Mouse (Mus musculus) kidney, embryonic 14.5 days (tissue): ENCODE data around the gene Ezh1. TPM values are rescaled to one million over a fixed set of nuclear protein-coding genes. Genes with fewer than 3 reads are reported as not detected.

Experiments
- ATAC-seq: fragments of 200-750 bp; cut with Nextera tagmentation; 2 replicates; pipeline ENCODE4 v1.8.0; 2017; ENCODE audit warnings: moderate number of reproducible peaks, mild to moderate bottlenecking, moderate TSS enrichment, moderate library complexity; ENCODE audit not compliant: low FRiP score, low TSS enrichment
- H3K27ac ChIP-seq: fragments of 300-500 bp; sonication (generic); 2 replicates; pipeline ENCODE4 v1.5.1; 2014; ENCODE audit warnings: low read depth, mild to moderate bottlenecking, low read length, moderate library complexity, mixed read lengths
- H3K27me3 ChIP-seq: fragments of 300-500 bp; sonication (generic); 2 replicates; pipeline ENCODE4 v1.6.1; 2014; ENCODE audit warnings: mild to moderate bottlenecking, low read length; ENCODE audit not compliant: control insufficient read depth, insufficient read depth
- H3K36me3 ChIP-seq: fragments of 300-500 bp; sonication (generic); 2 replicates; pipeline ENCODE4 v1.6.1; 2014; ENCODE audit warnings: low read length, mixed read lengths; ENCODE audit not compliant: control insufficient read depth, insufficient read depth
- H3K4me1 ChIP-seq: fragments of 300-500 bp; sonication (generic); 2 replicates; pipeline ENCODE4 v1.6.1; 2014; ENCODE audit warnings: low read length, mixed read lengths; ENCODE audit not compliant: control insufficient read depth, insufficient read depth
- H3K4me2 ChIP-seq: fragments of 300-500 bp; sonication (generic); replicated peaks from 2 replicates; pipeline ENCODE4 v1.6.1; 2014; ENCODE audit warnings: low read depth, mild to moderate bottlenecking, low read length
- H3K4me3 ChIP-seq: fragments of 300-500 bp; sonication (generic); 2 replicates; pipeline ENCODE4 v1.5.1; 2014; ENCODE audit warnings: mild to moderate bottlenecking, low read length
- H3K9ac ChIP-seq: fragments of 300-500 bp; sonication (generic); 2 replicates; pipeline ENCODE4 v1.6.1; 2014; ENCODE audit warnings: low read depth, mild to moderate bottlenecking, low read length, moderate library complexity
- H3K9me3 ChIP-seq: fragments of 300-500 bp; sonication (generic); 2 replicates; pipeline ENCODE4 v1.6.1; 2016; ENCODE audit warnings: low read length; ENCODE audit not compliant: control insufficient read depth
- WGBS: fragments of 180-500 bp; shearing (Covaris S2); extraction: QIAGEN DNeasy Blood & Tissue Kit; methylation state at CpG from one replicate; pipeline ENCODE4 v1.1.7; 2014; 5-methylcytosine and 5-hydroxymethylcytosine counted together
- polyA plus RNA-seq: library from polyadenylated mRNA; unstranded; fragments of >200 nt; fragmentation: Nextera tagmentation; extraction: Ambion mirVana; gene quantifications from 2 replicates; pipeline ENCODE4 v1.2.1, GENCODE M21; 2014

Gene Ezh1
- polyA plus RNA-seq, 1 experiment from 2014 or later: 27.4 TPM

GRCm38 (mm10) chr11:101262272-101262967 lies 36.2 kb upstream of the Ezh1 start:
- Histone ChIP-seq H3K27me3 (peaks cover 9% of the 10 kb centered on the region; the same call in 1 of the 2 replicates), H3K36me3 (peaks cover 5% of the 10 kb centered on the region; the same call in 1 of the 2 replicates), H3K4me3 (peak overlapping the region; percentile 50), H3K4me2 (peak overlapping the region; percentile 75), H3K4me1 (peaks cover 47% of the 10 kb centered on the region), H3K27ac (no peak overlapping the region), H3K9ac (peak overlapping the region; percentile 46; the same call in 1 of the 2 replicates), H3K9me3 (no peaks in the 10 kb centered on the region)
- ATAC-seq: no peak
- 3% methylated on average over 24 of the region's 24 CpGs for WGBS

DNA sequence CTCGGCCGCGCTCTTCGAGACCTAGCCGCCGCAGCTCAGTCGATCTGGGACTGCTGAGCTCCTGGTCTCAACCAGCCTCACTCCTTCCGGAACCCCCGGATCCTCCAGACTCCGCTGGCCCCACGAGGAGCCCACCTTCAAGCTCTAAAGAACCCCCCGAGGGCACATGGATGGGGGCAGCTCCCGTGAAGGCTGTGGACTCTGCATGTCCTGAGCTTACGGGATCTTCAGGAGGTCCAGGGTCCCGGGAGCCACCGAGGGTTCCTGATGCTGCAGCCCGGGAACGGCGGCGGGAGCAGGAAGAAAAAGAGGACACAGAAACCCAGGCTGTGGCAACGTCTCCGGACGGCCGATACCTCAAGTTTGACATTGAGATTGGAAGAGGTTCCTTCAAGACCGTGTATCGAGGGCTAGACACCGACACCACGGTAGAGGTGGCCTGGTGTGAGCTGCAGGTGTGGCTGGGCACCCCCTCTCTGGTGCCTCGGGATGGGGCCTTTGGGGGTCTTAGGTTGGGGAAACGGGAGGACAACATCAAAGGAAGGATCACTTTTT lies 34.6 kb upstream of the Ezh1 start:
- Histone ChIP-seq H3K36me3 (peaks cover 12% of the 10 kb centered on the region; the same call in 1 of the 2 replicates), H3K9me3 (no peaks in the 10 kb centered on the region), H3K27ac (peak overlapping the region; percentile 96), H3K4me2 (peak overlapping the region; percentile 75), H3K4me3 (peak overlapping the region; percentile 50), H3K9ac (peak overlapping the region; percentile 61), H3K4me1 (peaks cover 47% of the 10 kb centered on the region), H3K27me3 (peaks cover 9% of the 10 kb centered on the region; the same call in 1 of the 2 replicates)
- WGBS: under 1% methylated on average over 30 of the region's 30 CpGs
- no peak for ATAC-seq

- H3K27me3 ChIP-seq: peaks cover 9% of the 10 kb centered on the region; the same call in 1 of the 2 replicates
- H3K9me3 ChIP-seq: no peaks in the 10 kb centered on the region
- H3K27ac ChIP-seq: peak within 1 kb of the TSS; percentile 96
- under 1% methylated on average over 36 of the region's 43 CpGs for WGBS
- peak within 1 kb of the TSS; percentile 61 for H3K9ac ChIP-seq
- peak within 1 kb of the TSS; percentile 75 for H3K4me2 ChIP-seq
- H3K36me3 ChIP-seq: peaks cover 13% of the 10 kb centered on the region; the same call in 1 of the 2 replicates
- peak within 1 kb of the TSS; percentile 50 for H3K4me3 ChIP-seq
- ATAC-seq: peak; percentile 85
- H3K4me1 ChIP-seq: peaks cover 47% of the 10 kb centered on the region
These were observed 33.9 kb upstream of the Ezh1 start, which contains the start of gene Wnk4 for GRCm38 (mm10) chr11:101259948-101260825. Wnk4 (plus strand) TSS chr11:101260567.

- peaks cover 40% of the 10 kb centered on the region for H3K4me1 ChIP-seq
- H3K36me3 ChIP-seq: peaks cover 13% of the 10 kb centered on the region; the same call in 1 of the 2 replicates
- H3K4me2 ChIP-seq: peak overlapping the region; percentile 75
- H3K9ac ChIP-seq: peak overlapping the region; percentile 61; the same call in 1 of the 2 replicates
- peak; percentile 70 for ATAC-seq
- H3K27me3 ChIP-seq: peaks cover 9% of the 10 kb centered on the region; the same call in 1 of the 2 replicates
- H3K4me3 ChIP-seq: peak overlapping the region; percentile 50
- H3K27ac ChIP-seq: peak overlapping the region; percentile 96
- no peaks in the 10 kb centered on the region for H3K9me3 ChIP-seq
- 4% methylated on average over 6 of the region's 6 CpGs for WGBS
These were observed 33.0 kb upstream of the Ezh1 start for GRCm38 (mm10) chr11:101259261-101259712.

GRCm38 (mm10) chr11:101255826-101256775 lies 29.8 kb upstream of the Ezh1 start:
- Histone ChIP-seq H3K27ac (no peak overlapping the region), H3K36me3 (peaks cover 13% of the 10 kb centered on the region; the same call in 1 of the 2 replicates), H3K27me3 (no peaks in the 10 kb centered on the region), H3K9ac (no peak overlapping the region), H3K9me3 (no peaks in the 10 kb centered on the region), H3K4me2 (no peak overlapping the region), H3K4me3 (no peak overlapping the region), H3K4me1 (peaks cover 33% of the 10 kb centered on the region)
- ATAC-seq: no peak
- 86% methylated on average over 13 of the region's 13 CpGs for WGBS

DNA sequence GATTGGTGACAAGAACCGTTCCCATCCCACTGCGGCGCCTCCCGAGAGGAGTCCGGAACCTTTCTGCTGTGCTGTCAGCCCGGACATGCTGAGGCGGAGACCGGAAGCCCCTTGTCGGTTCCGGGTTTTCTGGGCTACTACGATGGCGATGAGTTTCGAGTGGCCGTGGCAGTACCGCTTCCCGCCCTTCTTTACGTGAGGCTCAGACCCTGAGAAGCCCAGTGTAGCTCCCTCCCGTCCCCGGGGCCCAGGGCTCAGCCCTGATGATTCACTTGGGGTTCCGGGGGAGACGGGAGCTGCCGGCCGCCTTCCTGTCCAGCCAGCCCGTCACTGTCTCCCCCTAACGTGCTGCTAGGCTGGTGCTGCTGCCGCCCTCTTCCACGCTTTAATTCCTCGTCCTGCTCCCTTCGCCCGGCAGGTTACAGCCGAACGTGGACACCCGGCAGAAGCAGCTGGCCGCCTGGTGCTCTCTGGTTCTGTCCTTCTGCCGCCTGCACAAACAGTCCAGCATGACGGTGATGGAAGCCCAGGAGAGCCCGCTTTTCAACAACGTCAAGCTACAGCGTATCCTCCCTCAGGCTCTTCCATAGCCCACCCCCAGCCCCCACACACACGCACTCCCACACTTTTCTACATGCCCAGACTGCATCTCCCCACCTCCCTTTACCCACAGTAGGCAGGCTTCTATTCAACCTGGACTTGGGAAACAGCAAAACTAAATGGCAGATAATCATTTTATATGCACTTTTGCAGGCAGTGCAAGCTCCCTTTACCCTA lies 27.5 kb upstream of the Ezh1 start, which contains the start of gene Vps25:
Gene Vps25 (plus strand): TSS at position 95 of the 777 bp plus-strand sequence.
- ATAC-seq: peak; percentile 74
- H3K27me3 ChIP-seq: no peaks in the 10 kb centered on the region
- under 1% methylated on average over 40 of the region's 40 CpGs for WGBS

DNA sequence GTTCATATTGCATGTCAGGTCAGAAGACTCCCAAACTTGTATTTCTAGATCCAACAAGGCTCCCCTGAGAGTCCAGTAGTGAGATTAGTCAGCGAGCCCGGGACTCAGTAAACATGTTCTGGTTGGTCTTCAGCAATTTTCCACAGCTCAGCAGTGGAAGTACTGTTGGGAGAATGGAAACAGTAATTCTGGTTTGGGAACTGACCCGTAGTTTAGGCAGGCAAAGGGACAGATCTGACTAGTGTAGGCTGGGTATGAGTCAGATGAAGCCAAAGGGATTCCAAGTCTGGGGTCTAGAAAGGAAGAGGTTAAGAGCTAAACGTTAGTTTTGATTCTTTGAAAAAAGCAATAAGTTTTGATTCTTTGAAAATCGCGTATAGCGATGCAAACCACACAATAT lies 26.7 kb upstream of the Ezh1 start:
- WGBS: 10% methylated on average over 7 of the region's 7 CpGs
- Histone ChIP-seq H3K36me3 (peaks cover 9% of the 10 kb centered on the region; the same call in 1 of the 2 replicates), H3K9ac (peak overlapping the region; percentile 71), H3K27me3 (no peaks in the 10 kb centered on the region), H3K9me3 (no peaks in the 10 kb centered on the region), H3K4me3 (peak overlapping the region; percentile 60), H3K4me2 (peak overlapping the region; percentile 65), H3K4me1 (peaks cover 18% of the 10 kb centered on the region), H3K27ac (peak overlapping the region; percentile 81)
- no peak for ATAC-seq

More for the DNA sequence above, 27.5 kb upstream of the Ezh1 start, which contains the start of gene Vps25:
- no peaks in the 10 kb centered on the region for H3K9me3 ChIP-seq
- peak within 1 kb of the TSS; percentile 65 for H3K4me2 ChIP-seq
- peak within 1 kb of the TSS; percentile 71 for H3K9ac ChIP-seq
- peak within 1 kb of the TSS; percentile 81 for H3K27ac ChIP-seq
- peak within 1 kb of the TSS; percentile 60 for H3K4me3 ChIP-seq
- H3K4me1 ChIP-seq: peaks cover 21% of the 10 kb centered on the region
- H3K36me3 ChIP-seq: peaks cover 13% of the 10 kb centered on the region; the same call in 1 of the 2 replicates
